Mouse (Mus musculus): ENCODE measurements around the gene Wfdc1.

Wfdc1 gene

GRCm38 (mm10) chr8:119641058-119641457 lies 25.1 kb upstream of the Wfdc1 start:
- DNase-seq: no peak

DNA sequence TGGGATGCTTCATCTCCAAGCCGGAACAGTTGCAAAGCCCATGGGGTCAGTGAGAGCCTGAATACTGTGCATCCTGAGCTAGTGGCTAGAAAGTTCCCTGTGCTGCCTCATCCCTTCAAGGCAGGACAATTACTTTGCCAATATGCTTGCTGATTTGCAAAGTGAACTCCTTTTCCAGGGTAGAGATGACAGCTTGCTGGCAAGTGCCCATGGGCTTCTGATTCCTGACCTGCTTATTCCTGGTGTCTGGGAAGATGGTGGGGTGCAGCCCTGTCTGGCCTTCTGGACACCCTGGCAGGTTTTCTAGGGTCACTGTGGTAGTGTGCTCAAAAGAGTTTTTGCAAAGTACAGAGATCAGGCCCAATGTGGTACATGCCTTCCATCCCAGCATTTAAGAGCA lies 23.2 kb upstream of the Wfdc1 start:
- no peak for DNase-seq

DNA sequence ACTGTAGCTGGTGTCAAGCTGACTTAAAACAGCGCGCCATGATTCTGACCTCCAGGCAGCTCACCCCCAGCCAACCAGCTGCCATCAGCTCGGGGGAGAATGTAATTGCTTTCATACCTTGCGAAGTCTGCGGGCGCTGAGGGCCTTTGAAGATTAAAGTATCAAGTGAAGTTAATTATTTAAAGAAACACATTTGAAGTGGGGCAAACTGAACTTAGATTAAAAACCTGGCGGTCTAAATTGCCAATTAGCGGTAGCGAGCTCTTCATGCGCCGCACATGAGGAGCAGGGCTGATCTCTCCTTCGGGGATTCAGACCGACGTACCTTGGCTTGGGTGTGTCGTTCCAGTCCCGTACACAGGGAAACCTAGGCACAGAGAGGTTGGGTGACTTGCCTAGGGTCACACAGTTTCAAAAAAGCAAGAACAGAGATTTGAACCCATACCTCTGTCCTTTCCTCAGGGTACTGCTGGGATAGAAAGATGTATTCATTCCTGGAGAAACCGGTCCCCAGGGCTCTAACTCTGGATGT lies 21.7 kb upstream of the Wfdc1 start:
- no peak for DNase-seq

GRCm38 (mm10) chr8:119644981-119645597 lies 21.1 kb upstream of the Wfdc1 start:
- DNase-seq: no peak

DNA sequence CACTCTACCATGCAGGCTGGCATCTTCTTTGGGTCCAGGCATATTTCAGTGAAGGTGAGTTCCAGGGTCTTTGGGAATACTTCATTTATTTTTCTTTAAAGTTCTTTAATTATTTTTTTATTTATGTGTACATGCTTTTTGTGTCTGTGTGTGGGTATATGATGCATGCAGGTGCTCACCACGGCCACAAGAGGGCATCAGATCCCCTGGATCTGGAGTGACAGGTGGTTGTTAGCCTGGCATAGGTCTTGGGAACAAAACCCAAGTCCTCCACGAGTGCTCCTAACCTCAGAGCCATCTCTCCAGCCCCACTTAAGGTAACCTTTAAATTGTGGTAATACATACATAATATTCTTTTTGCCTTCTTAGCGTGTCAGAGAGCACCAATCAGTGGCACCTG lies 20.0 kb upstream of the Wfdc1 start:
- no peak for DNase-seq

GRCm38 (mm10) chr8:119646846-119647245 lies 19.3 kb upstream of the Wfdc1 start:
- DNase-seq: no peak

DNA sequence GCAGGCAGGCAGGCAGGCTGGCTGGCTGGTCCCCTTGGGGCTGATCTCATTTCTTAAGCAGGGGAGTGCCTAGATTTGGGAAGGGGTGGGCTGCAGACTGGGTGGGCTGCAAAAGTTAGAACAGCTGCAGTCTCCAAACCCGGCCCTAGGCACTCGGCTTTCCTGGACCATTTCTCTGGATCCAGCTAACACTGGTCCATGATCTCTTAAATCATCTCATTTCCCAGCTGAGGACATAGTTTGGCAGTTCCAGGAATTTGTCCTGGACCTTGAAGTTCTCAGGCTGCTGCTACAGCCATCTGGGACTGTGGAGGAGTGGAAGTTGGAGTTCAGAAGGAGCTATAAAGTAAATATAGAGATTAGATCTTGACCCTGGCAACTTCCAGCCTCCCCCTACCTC lies 14.8 kb upstream of the Wfdc1 start:
- DNase-seq: no peak

DNA sequence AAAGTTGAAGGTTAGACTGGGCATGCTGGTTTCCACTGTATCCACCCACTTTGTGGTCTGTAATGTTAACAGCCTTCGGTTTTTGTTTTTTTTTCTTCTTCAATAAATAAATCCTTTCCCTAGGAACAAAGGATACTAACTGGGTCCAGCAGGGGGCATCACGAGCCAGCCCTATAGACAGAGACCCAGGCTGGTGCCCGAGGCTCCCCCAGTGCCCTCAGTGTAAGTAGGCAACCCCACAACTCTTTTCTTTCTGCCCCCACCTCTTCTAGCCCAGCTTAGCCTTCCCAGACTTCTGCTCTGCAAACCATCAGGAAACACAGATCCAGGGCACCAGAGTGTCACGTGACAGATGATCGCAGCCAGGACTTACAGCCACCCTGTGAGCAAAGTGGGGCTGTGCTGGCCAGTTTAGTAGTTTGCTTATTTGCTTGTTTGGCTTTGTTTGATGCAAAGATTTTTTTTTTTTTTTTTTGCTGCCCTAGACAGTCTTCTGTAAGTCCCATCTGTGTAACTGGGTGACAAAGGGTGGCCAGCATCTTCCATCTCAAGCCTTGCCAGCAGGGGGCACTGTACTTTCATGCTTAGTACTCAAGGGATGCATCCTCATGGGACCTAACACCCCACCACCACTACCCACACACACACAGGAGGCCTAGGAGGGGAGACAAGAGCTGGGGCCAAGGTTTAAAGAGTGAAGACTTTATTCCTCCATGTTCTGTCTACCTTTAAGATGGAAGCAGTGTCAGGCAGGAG lies 9.3 kb upstream of the Wfdc1 start:
- peak in 1 of 2 experiments; percentile 50 for DNase-seq

DNA sequence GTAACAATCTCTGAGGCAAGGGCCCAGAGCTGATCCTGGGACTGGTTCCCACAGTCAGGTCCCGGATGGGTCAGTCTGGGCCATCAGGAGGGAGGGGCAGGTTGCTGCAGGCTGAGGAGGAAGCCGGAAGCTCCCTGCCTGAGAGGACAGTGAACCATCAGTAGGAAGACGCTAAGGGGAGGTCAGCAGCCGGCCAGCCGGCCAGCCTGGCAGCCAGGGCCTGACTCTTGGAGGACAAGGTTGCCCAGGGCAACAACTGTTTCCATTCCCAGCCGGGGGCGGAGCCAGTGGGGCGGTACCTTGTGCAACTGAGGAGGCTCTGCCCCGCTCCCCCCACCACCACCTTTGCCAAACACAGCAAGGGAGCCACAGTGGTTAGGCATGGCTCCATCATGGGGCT lies 5.1 kb upstream of the Wfdc1 start:
- DNase-seq: peak; percentile 59 to 73

- no peak for DNase-seq
Observed at GRCm38 (mm10) chr8:119661892-119662291, 4.3 kb upstream of the Wfdc1 start.

- no peak for DNase-seq
Observed at GRCm38 (mm10) chr8:119663440-119663839, 2.7 kb upstream of the Wfdc1 start.

- peak; percentile 29 to 36 for DNase-seq
Observed at GRCm38 (mm10) chr8:119665270-119665669, 895 bp upstream of the Wfdc1 start.

DNA sequence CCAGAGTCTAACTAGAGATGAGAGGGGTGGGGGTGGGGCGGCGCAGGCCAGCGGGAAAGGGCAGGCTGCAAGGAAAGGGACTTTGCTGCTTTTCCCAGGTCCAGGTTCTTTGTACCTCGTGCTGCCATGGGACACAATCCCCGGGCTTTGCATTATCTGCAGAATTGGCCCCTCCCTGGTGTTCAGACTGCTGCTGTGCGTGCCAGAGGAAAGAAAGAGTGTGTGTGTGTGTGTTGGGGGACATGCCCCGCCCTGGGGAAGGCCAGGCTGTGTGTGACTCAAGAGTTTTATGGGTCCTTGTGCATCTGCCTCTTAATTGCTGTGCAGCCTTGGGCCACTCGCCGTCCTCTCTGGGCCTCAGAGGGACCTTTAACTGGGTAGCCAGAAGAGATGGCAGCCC lies 2.3 kb downstream of the Wfdc1 start:
- no peak for DNase-seq

DNA sequence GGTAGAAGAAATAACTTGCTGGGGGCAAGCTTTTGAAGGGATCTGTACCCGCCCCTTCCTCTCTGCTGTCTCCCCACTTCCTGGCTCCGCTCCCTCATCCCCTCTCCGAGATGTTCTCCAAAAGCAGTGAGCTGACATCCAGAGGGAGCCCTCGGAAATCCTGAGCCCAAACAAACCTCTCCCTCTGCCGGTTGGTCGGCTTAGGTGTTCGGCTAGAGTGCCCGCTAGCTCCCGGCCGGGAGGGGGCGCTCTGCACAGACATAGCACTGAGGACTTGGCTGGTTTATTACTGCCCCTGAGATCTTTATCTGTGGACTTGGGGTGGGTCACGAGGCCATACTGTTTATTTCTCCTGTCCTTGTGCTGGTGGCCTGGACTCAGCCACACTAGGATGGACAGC lies 3.1 kb downstream of the Wfdc1 start:
- DNase-seq: no peak

DNA sequence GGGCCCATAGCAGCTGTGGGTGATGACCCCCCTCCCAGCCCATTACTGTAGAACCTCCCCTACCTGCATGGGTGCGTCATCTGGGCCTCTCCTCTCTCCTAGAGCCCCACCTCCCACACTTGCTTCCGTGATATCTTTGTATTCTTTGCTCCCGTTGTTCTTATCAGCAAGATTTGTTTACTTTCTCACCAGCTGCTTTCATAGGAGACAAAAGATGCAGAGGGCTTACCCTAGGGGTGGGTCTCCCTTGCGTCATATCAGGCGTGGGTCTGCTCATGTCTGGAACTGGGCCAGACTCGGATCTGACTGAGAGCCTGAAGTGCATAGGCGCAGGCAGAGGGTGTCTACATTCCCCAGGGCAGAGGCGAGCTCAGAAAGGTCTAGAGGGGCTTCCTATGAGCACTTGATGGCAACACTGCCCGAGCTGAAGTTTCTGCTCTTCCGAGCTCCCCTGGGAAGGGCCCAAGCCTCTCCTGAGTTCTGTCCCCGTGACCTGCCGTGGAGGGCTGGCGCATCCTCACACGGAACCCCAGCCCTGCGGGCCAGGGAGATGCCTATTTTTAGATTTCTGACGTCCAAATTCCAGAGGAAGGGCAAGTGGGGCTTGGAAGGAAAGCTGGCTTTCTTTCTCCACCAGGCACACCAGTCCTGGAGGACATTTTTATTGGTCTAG lies 4.4 kb downstream of the Wfdc1 start:
- DNase-seq: peak; percentile 31 to 46

DNA sequence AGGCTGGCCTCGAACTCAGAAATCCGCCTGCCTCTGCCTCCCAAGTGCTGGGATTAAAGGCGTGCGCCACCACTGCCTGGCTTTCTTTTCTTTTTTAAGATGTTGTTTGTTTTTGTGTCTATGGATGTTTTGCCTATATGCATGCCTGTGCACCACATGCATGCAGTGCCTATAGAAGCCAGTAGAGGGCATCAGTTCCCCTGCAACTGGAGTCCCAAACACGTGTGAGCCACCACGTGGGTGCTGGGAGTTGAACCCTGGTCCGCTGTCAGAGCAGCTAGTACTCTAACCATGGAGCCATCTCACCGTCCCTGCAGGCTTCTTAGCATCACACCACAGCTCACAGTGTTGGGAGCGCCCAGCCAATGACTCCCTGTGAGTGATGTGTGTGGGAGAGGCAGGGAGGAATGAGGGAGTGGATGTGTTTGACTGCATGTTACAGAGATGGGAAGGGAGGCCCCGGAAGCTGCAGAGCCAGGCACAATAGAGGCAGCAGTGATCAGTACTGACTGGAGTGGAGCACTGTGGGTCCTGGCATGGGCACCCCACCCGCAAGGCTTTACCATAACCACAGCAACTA lies 7.9 kb downstream of the Wfdc1 start:
- no peak for DNase-seq

DNA sequence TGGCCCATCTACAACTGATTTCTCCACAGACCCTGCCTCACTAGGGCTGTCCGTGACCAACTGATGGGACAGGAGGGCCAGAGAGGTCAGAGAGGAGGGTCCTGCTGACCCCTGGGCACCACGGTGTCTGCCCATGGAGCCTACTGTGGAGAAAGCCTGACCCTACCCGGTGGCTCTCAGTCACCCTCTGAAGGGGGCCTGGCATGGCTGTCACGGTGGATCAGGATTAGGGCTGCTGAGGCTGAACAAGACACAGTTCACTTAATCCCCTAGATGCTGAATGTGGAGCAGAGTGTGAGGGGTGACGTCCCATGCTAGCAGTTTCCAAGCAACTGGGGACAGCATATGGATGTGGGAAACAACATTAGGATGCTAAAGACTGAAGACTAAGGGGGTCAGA lies 9.3 kb downstream of the Wfdc1 start:
- no peak for DNase-seq

GRCm38 (mm10) chr8:119676389-119676788 lies 10.2 kb downstream of the Wfdc1 start:
- peak; percentile 89 to 97 for DNase-seq

GRCm38 (mm10) chr8:119678138-119678843 lies 12.1 kb downstream of the Wfdc1 start:
- DNase-seq: peak; percentile 31 to 36

DNA sequence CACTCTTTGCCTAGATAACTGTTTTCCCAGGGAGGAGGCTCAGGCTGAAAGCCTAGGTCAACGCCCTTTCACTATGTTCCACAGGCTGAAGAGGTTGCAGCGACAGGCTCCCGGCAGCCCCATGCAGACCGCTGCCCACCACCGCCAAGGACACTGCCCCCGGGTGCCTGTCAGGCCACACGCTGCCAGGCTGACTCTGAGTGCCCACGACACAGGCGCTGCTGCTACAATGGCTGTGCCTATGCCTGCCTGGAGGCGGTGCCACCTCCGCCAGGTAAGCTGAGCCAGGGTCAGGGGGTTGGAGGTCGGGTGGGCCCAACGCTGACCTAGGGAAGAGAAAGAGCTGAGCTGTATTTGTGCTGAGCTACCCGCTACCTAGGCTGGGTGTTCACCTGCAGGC lies 13.0 kb downstream of the Wfdc1 start:
- DNase-seq: no peak

GRCm38 (mm10) chr8:119690602-119691001 lies 24.4 kb downstream of the Wfdc1 start:
- no peak for DNase-seq

GRCm38 (mm10) chr8:119691989-119692388 lies 25.8 kb downstream of the Wfdc1 start:
- DNase-seq: peak in 1 of 2 experiments; percentile 26

- DNase-seq: no peak
Observed at GRCm38 (mm10) chr8:119694696-119695095, 28.5 kb downstream of the Wfdc1 start.

Data from kidney, adult 8-10 months (tissue).